Mouse (Mus musculus) Muller cell, postnatal 12 days (primary cell): ENCODE results near the gene Gmpr2.

ENCODE experiments used
- DNase-seq: peaks from one replicate; pipeline ENCODE4 v3.0.0-alpha.2; 2015; ENCODE audit errors: inconsistent ontology term

The Gmpr2 gene

DNA sequence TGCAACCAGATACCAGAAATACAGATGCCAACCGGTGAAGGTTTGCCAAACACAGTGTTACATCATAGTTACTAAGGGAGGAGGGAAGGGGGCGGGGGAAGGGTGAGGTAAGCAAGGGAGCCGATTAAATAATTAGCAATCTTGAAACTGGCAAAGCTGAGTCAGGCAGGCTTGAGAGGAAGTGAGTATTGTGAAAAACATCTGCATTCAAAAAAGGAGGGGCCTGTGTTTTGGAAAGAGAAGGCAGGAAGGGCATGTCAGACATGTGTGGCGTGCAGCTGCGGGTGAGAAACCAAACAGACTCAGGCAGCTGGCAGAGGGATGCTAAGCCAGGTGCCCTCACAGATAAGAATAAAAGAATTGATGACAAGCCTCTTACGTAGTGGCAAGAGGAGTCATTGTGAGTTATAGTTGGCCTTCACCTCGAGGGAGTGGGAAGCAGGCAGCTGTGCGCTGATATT, 52.7 kb downstream of the Gmpr2 start:
- DNase-seq, result peak; percentile 67

DNA sequence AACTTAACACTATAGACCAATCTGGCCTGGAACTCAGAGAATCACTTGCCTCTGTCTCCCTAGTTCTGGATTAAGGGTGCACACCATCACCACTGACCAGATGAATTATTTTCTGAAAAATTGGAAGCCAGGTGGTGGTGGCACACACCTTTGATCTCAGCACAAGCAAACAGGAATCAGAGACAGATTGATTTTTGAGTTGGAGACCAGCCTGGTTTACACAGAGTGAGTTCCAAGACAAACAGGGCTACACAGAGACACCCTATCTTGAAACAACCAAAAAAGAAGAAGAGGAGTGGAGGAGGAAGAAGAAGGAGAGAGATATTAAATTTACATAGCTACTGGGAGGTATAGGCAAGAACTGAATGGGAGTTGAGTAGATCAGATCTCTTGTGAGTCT, 54.5 kb downstream of the Gmpr2 start:
- DNase-seq, result no peak

DNA sequence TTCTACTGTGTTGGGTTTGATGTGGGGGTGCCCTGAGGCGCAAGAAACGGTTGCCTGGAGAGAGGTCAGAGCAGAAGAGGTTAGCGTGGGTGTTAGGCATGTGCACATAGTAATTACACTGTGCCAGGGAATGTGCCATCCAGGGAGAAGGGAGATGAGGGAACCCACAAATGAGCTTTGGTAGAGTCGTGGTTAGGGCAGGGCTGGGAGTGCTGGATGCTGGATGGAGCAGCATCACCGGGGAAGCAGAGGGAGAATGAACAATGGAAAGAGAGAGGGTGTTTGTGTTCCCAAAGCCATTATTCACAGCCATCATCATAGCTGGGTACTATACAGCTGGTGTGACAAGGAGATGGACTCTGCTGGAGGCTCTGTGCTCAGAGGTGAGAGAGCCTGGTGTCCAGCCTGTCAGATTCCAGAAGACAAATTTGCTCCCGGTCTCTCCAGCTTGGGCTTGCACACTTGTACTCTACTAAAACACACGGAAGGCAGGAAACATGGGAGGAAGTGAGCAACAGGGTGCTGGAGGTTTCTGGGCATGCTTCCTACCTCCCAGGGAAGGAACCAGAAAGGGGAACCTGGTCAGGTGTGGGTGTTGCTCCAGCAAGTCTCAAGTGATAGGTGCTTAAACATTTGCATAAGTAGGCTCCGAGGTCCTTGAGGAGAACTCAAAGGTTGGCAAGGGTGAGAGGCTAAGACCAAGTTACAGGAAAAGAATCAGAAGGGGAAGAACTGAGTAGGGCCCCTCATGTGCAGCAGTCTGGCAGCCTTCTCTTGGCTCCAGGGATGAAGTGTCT, 56.3 kb downstream of the Gmpr2 start:
- DNase-seq, result peak; percentile 81
